Mouse (Mus musculus): ENCODE measurements at regions not wholly inside any gene's neighbourhood (a gene's known extent, or its start where the extent isn't known, plus 50 kb on each side); places are given as distances from the start of the nearest gene placed in this dataset.

DNA sequence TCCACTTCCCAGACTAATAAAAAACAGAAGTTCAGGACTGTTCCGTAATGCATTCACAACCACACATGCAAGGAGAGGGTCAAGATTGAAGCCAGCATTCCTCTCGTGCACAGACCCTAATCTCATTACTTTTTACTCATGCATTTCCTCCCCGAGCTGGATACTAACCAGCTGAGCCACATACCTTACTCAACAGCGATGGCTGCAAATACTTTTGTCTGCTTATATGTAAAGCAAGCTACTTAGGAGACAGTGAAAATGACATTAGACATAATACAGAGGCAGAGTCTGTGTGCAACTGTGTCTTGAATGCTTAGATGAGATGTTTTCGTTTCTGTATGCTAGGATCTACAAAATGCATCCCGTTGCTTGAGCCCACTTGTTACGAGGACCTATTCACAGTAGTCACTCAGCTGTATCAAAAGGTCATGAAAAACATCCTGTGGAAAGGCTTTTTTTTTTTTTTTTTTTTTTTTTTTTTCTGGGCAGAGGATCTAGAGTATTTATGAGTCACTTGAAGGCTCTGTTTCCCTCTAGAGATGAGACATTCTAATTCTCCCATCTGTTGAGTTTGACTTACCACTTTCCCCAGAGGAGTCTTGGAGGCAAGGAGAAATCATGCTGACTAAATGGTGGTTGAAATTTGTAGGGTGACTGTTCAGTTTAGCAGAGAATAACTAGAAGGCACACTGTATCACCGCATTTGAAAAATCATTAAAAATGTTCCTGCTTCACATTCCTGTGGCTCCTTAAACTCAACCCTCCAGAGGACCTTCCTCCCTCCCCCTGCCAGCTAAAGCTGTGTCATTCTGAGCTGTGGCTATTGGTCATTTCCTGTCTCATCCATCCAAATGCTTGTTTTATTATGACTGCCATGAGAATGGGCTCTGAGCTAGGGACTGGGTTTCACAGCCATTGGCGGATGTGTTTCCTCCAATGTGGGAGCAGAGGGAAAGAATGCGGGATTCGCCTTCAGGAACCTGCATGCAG is 1364.1 kb upstream of the A1bg start:
- no peaks in the 10 kb centered on the region for H3K27me3 ChIP-seq (ENCODE audit: control insufficient read depth, insufficient read depth, insufficient read length)
- H3K4me2 ChIP-seq (ENCODE audit: low read depth): peak overlapping the region; percentile 86
- H3ac ChIP-seq (ENCODE audit: control insufficient read depth, insufficient read length): no peak overlapping the region
- no peaks in the 10 kb centered on the region for H3K36me3 ChIP-seq (ENCODE audit: control insufficient read depth, insufficient read depth)
- TF ChIP-seq E2F4 (IDR thresholded peaks at IDR 0.05; ENCODE audit: insufficient read depth) (no peak), CEBPB (IDR thresholded peaks at IDR 0.05; ENCODE audit: insufficient read depth, poor library complexity, severe bottlenecking) (0 out of 2 replicates have a peak, but pooled peaks have one; percentile 32)
- no peaks in the 10 kb centered on the region for H3K79me2 ChIP-seq (ENCODE audit: control insufficient read depth, insufficient read depth)
- H3K4me3 ChIP-seq: no peak overlapping the region

DNA sequence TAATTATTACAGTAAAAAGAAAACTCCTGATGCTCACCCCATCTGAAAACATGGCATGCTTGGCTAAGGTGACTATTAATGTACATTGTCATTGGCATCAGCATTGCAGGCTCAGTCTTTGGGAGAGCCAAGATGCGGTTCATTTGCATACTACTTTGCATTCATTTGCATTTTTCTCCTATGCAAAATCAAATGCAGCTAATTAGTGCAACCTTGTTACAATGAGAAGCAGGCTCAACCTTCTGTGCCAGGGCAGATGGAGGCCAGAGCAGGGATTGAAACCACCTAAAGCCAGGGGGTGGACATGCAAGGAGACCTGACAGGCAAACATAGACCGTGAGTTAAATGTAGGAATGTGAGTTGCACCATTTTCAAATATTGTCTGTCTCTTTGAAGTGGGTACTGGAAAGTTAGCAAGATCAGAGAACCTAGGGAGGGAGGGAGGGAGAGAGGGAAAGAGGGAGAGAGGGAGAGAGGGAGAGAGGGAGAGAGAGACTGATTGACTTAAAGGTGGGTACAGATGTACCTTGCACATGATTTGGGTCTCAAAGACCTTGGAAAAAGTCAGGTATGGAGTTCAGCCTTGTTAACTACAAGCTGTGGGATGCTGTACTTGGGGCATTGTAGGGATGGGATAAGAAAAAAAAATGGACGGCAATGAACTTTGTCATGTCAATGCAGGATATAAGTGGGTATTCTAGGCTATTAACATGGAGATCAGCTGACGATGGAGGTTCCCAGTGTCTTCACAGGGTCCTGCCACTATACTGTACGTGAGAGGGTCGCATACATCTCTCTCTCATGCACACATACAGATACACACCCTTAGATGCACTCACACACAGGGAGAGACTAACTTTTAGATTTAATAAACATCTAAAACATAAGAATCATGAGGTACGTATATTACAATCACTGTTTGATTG is 1362.1 kb upstream of the A1bg start:
- TF ChIP-seq USF1 (IDR thresholded peaks at IDR 0.05; ENCODE audit: low read depth) (no peak), MYOG (IDR thresholded peaks at IDR 0.05; ENCODE audit: control insufficient read depth in 1 of 3, insufficient read depth in 1 of 3, insufficient read length in 2 of 3, low read depth in 2 of 3) (no peak), POLR2A (IDR thresholded peaks at IDR 0.05; ENCODE audit: insufficient read length, low read depth) (no peak), MAX (IDR thresholded peaks at IDR 0.05; ENCODE audit: low read depth) (no peak), CEBPB (IDR thresholded peaks at IDR 0.05; ENCODE audit: insufficient read depth, poor library complexity, severe bottlenecking) (no peak), POLR2AphosphoS2 (IDR thresholded peaks at IDR 0.05; ENCODE audit: insufficient read length, low read depth) (no peak), TCF3 (IDR thresholded peaks at IDR 0.05; ENCODE audit: insufficient read length, low read depth) (no peak), TCF12 (IDR thresholded peaks at IDR 0.05; ENCODE audit: insufficient read depth, poor library complexity, severe bottlenecking) (no peak), REST (IDR thresholded peaks at IDR 0.05; ENCODE audit: insufficient read depth, insufficient read length) (no peak), E2F4 (IDR thresholded peaks at IDR 0.05; ENCODE audit: insufficient read depth) (no peak), MYOD1 (IDR thresholded peaks at IDR 0.05; ENCODE audit: control insufficient read depth in 1 of 3, insufficient read length in 2 of 3, low read depth in 2 of 3) (no peak), SRF (IDR thresholded peaks at IDR 0.05; ENCODE audit: control insufficient read depth, insufficient read length, low read depth) (no peak)
- Histone ChIP-seq H3K4me3 (no peak overlapping the region), H3K27me3 (ENCODE audit: control insufficient read depth, insufficient read depth, insufficient read length) (no peaks in the 10 kb centered on the region), H3ac (ENCODE audit: control insufficient read depth, insufficient read length) (no peak overlapping the region), H3K4me2 (ENCODE audit: low read depth) (no peak overlapping the region), H3K79me2 (ENCODE audit: control insufficient read depth, insufficient read depth) (no peaks in the 10 kb centered on the region), H3K36me3 (ENCODE audit: control insufficient read depth, insufficient read depth) (no peaks in the 10 kb centered on the region)

DNA sequence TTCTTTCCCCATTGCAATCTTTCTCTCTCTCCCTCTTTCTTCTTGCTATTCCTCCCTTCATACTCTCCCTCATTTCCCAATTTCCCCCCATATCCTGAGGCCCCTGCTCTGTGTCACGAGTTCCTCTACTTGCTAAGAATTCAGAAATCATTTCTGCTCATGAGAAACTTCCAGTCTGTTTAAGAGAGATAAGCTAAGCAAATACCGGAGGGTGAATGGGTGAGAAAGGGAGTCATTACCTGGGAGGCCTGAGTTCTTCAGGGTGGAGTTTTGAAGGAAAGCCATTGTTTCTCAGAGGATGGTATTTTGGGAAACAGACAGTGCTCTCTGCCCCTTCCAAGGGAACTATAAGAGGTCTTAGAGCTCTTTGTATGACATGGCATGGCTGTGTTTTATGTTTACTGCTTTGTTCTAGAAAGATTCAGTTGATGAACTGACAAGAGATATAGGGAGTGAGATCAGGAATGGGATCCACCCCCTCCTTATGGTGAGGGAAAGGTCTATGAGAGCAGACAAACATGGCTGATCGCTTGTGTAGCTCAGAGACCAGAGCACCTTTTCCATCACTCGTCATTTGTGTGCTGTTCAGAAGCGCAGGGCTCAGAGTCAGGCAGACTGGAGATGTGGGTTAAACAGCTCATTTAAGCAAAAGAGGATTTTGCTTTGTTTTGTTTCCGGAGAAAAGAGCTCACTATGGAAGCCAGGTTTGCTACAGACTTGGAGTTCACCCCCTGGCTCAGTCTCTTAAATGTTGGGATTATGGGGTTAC is 1361.0 kb upstream of the A1bg start:
- H3K79me2 ChIP-seq (ENCODE audit: control insufficient read depth, insufficient read depth): no peaks in the 10 kb centered on the region
- no peak overlapping the region for H3ac ChIP-seq (ENCODE audit: control insufficient read depth, insufficient read length)
- no peak overlapping the region for H3K4me3 ChIP-seq
- TF ChIP-seq SRF (IDR thresholded peaks at IDR 0.05; ENCODE audit: control insufficient read depth, insufficient read length, low read depth): no peak
- TF ChIP-seq E2F4 (IDR thresholded peaks at IDR 0.05; ENCODE audit: insufficient read depth): no peak
- no peak for TF ChIP-seq USF1 (IDR thresholded peaks at IDR 0.05; ENCODE audit: low read depth)
- TF ChIP-seq TCF12 (IDR thresholded peaks at IDR 0.05; ENCODE audit: insufficient read depth, poor library complexity, severe bottlenecking): no peak
- TF ChIP-seq CEBPB (IDR thresholded peaks at IDR 0.05; ENCODE audit: insufficient read depth, poor library complexity, severe bottlenecking): no peak
- no peak for TF ChIP-seq POLR2A (IDR thresholded peaks at IDR 0.05; ENCODE audit: insufficient read length, low read depth)
- TF ChIP-seq MYOG (IDR thresholded peaks at IDR 0.05; ENCODE audit: control insufficient read depth in 1 of 3, insufficient read depth in 1 of 3, insufficient read length in 2 of 3, low read depth in 2 of 3): no peak
- TF ChIP-seq REST (IDR thresholded peaks at IDR 0.05; ENCODE audit: insufficient read depth, insufficient read length): no peak
- TF ChIP-seq MYOD1 (IDR thresholded peaks at IDR 0.05; ENCODE audit: control insufficient read depth in 1 of 3, insufficient read length in 2 of 3, low read depth in 2 of 3): no peak
- H3K4me2 ChIP-seq (ENCODE audit: low read depth): no peak overlapping the region
- no peaks in the 10 kb centered on the region for H3K27me3 ChIP-seq (ENCODE audit: control insufficient read depth, insufficient read depth, insufficient read length)
- H3K36me3 ChIP-seq (ENCODE audit: control insufficient read depth, insufficient read depth): no peaks in the 10 kb centered on the region

DNA sequence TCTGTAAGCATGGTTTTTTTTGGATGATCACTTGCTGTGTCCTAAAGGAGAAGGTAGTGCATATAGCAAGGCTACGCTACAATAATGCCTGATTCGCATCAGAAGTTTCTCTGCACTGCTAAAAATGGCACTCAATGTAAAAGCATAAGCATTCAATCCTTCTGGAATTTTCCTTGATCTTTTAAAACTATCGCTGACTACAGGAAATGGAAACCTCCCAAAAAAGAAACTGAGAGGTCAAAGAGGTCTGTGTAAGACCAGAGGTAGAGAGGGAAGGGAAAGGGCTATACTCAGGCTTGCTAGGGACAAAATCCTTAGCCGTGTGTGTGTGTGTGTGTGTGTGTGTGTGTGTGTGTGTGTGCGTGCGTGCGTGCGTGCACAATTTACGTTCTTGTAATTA is 1359.8 kb upstream of the A1bg start:
- Histone ChIP-seq H3ac (ENCODE audit: control insufficient read depth, insufficient read length) (no peak overlapping the region), H3K36me3 (ENCODE audit: control insufficient read depth, insufficient read depth) (no peaks in the 10 kb centered on the region), H3K4me3 (no peak overlapping the region), H3K27me3 (ENCODE audit: control insufficient read depth, insufficient read depth, insufficient read length) (no peaks in the 10 kb centered on the region), H3K79me2 (ENCODE audit: control insufficient read depth, insufficient read depth) (no peaks in the 10 kb centered on the region), H3K4me2 (ENCODE audit: low read depth) (no peak overlapping the region)
- no peak for TF ChIP-seq E2F4 (IDR thresholded peaks at IDR 0.05; ENCODE audit: insufficient read depth)
- TF ChIP-seq MYOG (IDR thresholded peaks at IDR 0.05; ENCODE audit: control insufficient read depth in 1 of 3, insufficient read depth in 1 of 3, insufficient read length in 2 of 3, low read depth in 2 of 3): no peak
- TF ChIP-seq POLR2A (IDR thresholded peaks at IDR 0.05; ENCODE audit: insufficient read length, low read depth): no peak
- no peak for TF ChIP-seq TCF12 (IDR thresholded peaks at IDR 0.05; ENCODE audit: insufficient read depth, poor library complexity, severe bottlenecking)
